Mouse (Mus musculus): ENCODE measurements around the gene Fam129c.

GRCm38 (mm10) chr8:71586891-71587290 lies 10.6 kb upstream of the Fam129c start:
- TF ChIP-seq POLR2A (IDR thresholded peaks at IDR 0.05; ENCODE audit: control insufficient read depth, extremely low read depth, insufficient read depth, low read length, poor library complexity) (no peak), CTCF (IDR thresholded peaks at IDR 0.05; ENCODE audit: borderline replicate concordance, control insufficient read depth, extremely low read depth, insufficient read depth, low read length, poor library complexity) (no peak)
